Mouse (Mus musculus): ENCODE measurements around the gene Ddit4. TPM values are rescaled to one million over a fixed set of nuclear protein-coding genes. Genes with fewer than 3 reads are reported as not detected.

The Ddit4 gene
- total and polyA plus RNA-seq, 2 experiments from 2014 or later: 17.0 to 30.3 TPM

- DNase-seq (ENCODE audit: low spot score) (peak; percentile 83), ATAC-seq (ENCODE audit: insufficient read depth, low read depth) (peak; percentile 84)
- H3K27ac ChIP-seq (ENCODE audit: low read depth): peak overlapping the region; percentile 63
- peak overlapping the region; percentile 59 for H3K4me2 ChIP-seq (ENCODE audit: low read depth, low read length)
- TF ChIP-seq EP300 (IDR thresholded peaks at IDR 0.05; ENCODE audit: low read depth) (no peak), CTCF (IDR thresholded peaks at IDR 0.05; ENCODE audit: low read depth) (no peak)
- peaks cover 21% of the 10 kb centered on the region for H3K4me1 ChIP-seq (ENCODE audit: control insufficient read depth, insufficient read depth)
- 8% methylated on average over 13 of the region's 13 CpGs for WGBS
- no peaks in the 10 kb centered on the region for H3K9me3 ChIP-seq (replicated peaks; ENCODE audit: control insufficient read depth, low read length)
- H3K9ac ChIP-seq (replicated peaks; ENCODE audit: low read depth, low read length): 0 out of 2 replicates have a peak overlapping the region, but pooled peaks have one; percentile 40
- H3K27me3 ChIP-seq (ENCODE audit: control insufficient read depth, insufficient read depth, low read length): no peaks in the 10 kb centered on the region
- peak overlapping the region; percentile 29 for H3K4me3 ChIP-seq (ENCODE audit: low read depth, low read length)
- H3K36me3 ChIP-seq (replicated peaks; ENCODE audit: control insufficient read depth, insufficient read depth, low read length): no peaks in the 10 kb centered on the region
Measured at GRCm38 (mm10) chr10:59943421-59943989, 8.1 kb downstream of the Ddit4 start.

GRCm38 (mm10) chr10:59942847-59943420, 8.7 kb downstream of the Ddit4 start:
- TF ChIP-seq CTCF (IDR thresholded peaks at IDR 0.05; ENCODE audit: low read depth): no peak
- DNase-seq (ENCODE audit: low spot score): peak; percentile 47

GRCm38 (mm10) chr10:59942281-59942846, 9.3 kb downstream of the Ddit4 start:
- ATAC-seq (ENCODE audit: insufficient read depth, low read depth) (no peak), DNase-seq (ENCODE audit: low spot score) (no peak)
- Histone ChIP-seq H3K27ac (ENCODE audit: low read depth) (peak overlapping the region; percentile 63; the same call in 1 of the 2 replicates), H3K9ac (replicated peaks; ENCODE audit: low read depth, low read length) (peak overlapping the region; percentile 40; the same call in 1 of the 2 replicates), H3K4me3 (ENCODE audit: low read depth, low read length) (peak overlapping the region; percentile 29), H3K36me3 (replicated peaks; ENCODE audit: control insufficient read depth, insufficient read depth, low read length) (no peaks in the 10 kb centered on the region), H3K4me1 (ENCODE audit: control insufficient read depth, insufficient read depth) (peaks cover 13% of the 10 kb centered on the region), H3K4me2 (ENCODE audit: low read depth, low read length) (peak overlapping the region; percentile 59), H3K27me3 (ENCODE audit: control insufficient read depth, insufficient read depth, low read length) (no peaks in the 10 kb centered on the region), H3K9me3 (replicated peaks; ENCODE audit: control insufficient read depth, low read length) (no peaks in the 10 kb centered on the region)
- TF ChIP-seq EP300 (IDR thresholded peaks at IDR 0.05; ENCODE audit: low read depth): no peak
- no peak for TF ChIP-seq CTCF (IDR thresholded peaks at IDR 0.05; ENCODE audit: low read depth)
- WGBS: 44% methylated on average over 21 of the region's 21 CpGs

More at GRCm38 (mm10) chr10:59942847-59943420, 8.7 kb downstream of the Ddit4 start:
- Histone ChIP-seq H3K4me3 (ENCODE audit: low read depth, low read length) (peak overlapping the region; percentile 29), H3K9ac (replicated peaks; ENCODE audit: low read depth, low read length) (peak overlapping the region; percentile 40; the same call in 1 of the 2 replicates), H3K9me3 (replicated peaks; ENCODE audit: control insufficient read depth, low read length) (no peaks in the 10 kb centered on the region), H3K27ac (ENCODE audit: low read depth) (peak overlapping the region; percentile 63), H3K4me2 (ENCODE audit: low read depth, low read length) (peak overlapping the region; percentile 59), H3K36me3 (replicated peaks; ENCODE audit: control insufficient read depth, insufficient read depth, low read length) (no peaks in the 10 kb centered on the region), H3K27me3 (ENCODE audit: control insufficient read depth, insufficient read depth, low read length) (no peaks in the 10 kb centered on the region), H3K4me1 (ENCODE audit: control insufficient read depth, insufficient read depth) (peaks cover 15% of the 10 kb centered on the region)
- under 1% methylated on average over 16 of the region's 16 CpGs for WGBS
- ATAC-seq (ENCODE audit: insufficient read depth, low read depth): peak; percentile 49; the same call in 1 of the 2 replicates

GRCm38 (mm10) chr10:59939081-59939480, 12.6 kb downstream of the Ddit4 start:
- DNase-seq (ENCODE audit: low spot score) (no peak), ATAC-seq (ENCODE audit: insufficient read depth, low read depth) (no peak)
- Histone ChIP-seq H3K27ac (ENCODE audit: low read depth) (no peak overlapping the region), H3K4me3 (ENCODE audit: low read depth, low read length) (no peak overlapping the region), H3K9me3 (replicated peaks; ENCODE audit: control insufficient read depth, low read length) (no peaks in the 10 kb centered on the region), H3K36me3 (replicated peaks; ENCODE audit: control insufficient read depth, insufficient read depth, low read length) (no peaks in the 10 kb centered on the region), H3K4me2 (ENCODE audit: low read depth, low read length) (no peak overlapping the region), H3K9ac (replicated peaks; ENCODE audit: low read depth, low read length) (no peak overlapping the region), H3K4me1 (ENCODE audit: control insufficient read depth, insufficient read depth) (peaks cover 18% of the 10 kb centered on the region), H3K27me3 (ENCODE audit: control insufficient read depth, insufficient read depth, low read length) (no peaks in the 10 kb centered on the region)
- WGBS: 65% methylated on average over 1 of the region's 1 CpGs
- TF ChIP-seq EP300 (IDR thresholded peaks at IDR 0.05; ENCODE audit: low read depth) (no peak), CTCF (IDR thresholded peaks at IDR 0.05; ENCODE audit: low read depth) (no peak)

- ATAC-seq (ENCODE audit: insufficient read depth, low read depth): no peak
- Histone ChIP-seq H3K27ac (ENCODE audit: low read depth) (no peak overlapping the region), H3K4me1 (ENCODE audit: control insufficient read depth, insufficient read depth) (peaks cover 17% of the 10 kb centered on the region), H3K9ac (replicated peaks; ENCODE audit: low read depth, low read length) (no peak overlapping the region), H3K36me3 (replicated peaks; ENCODE audit: control insufficient read depth, insufficient read depth, low read length) (no peaks in the 10 kb centered on the region), H3K4me2 (ENCODE audit: low read depth, low read length) (no peak overlapping the region), H3K9me3 (replicated peaks; ENCODE audit: control insufficient read depth, low read length) (no peaks in the 10 kb centered on the region), H3K4me3 (ENCODE audit: low read depth, low read length) (no peak overlapping the region), H3K27me3 (ENCODE audit: control insufficient read depth, insufficient read depth, low read length) (no peaks in the 10 kb centered on the region)
- TF ChIP-seq CTCF (IDR thresholded peaks at IDR 0.05; ENCODE audit: low read depth) (no peak), EP300 (IDR thresholded peaks at IDR 0.05; ENCODE audit: low read depth) (no peak)
- 82% methylated on average over 5 of the region's 5 CpGs for WGBS
- no peak for DNase-seq (ENCODE audit: low spot score)
Measured at GRCm38 (mm10) chr10:59938662-59939061, 13.0 kb downstream of the Ddit4 start.
